Mouse (Mus musculus) kidney, postnatal 0 days (tissue): ENCODE measurements around the gene Megf11. TPM values are rescaled to one million over a fixed set of nuclear protein-coding genes. Genes with fewer than 3 reads are reported as not detected.
"Not testable (repeated sequence)": the region's sequence is repeated elsewhere in the genome, so short reads cannot be mapped to it uniquely, and the experiment has no call there.

ENCODE experiments used
- ATAC-seq: fragments of 200-750 bp; cut with Nextera tagmentation; replicated peaks from 2 replicates; pipeline ENCODE4 v1.8.0; 2017; ENCODE audit warnings: low read depth, moderate number of reproducible peaks, moderate TSS enrichment, moderate library complexity; ENCODE audit not compliant: low FRiP score
- DNase-seq: peaks from one replicate; pipeline ENCODE4 v3.0.0-alpha.2; 2016; ENCODE audit warnings: low spot score
- H3K27ac ChIP-seq: fragments of 300-500 bp; sonication (generic); 2 replicates; pipeline ENCODE4 v1.5.1; 2014; ENCODE audit warnings: mild to moderate bottlenecking
- H3K27me3 ChIP-seq: fragments of 300-500 bp; sonication (generic); 2 replicates; pipeline ENCODE4 v1.6.1; 2014; ENCODE audit warnings: low read length, mixed read lengths; ENCODE audit not compliant: insufficient read depth
- H3K36me3 ChIP-seq: fragments of 300-500 bp; sonication (generic); 2 replicates; pipeline ENCODE4 v1.6.1; 2014; ENCODE audit warnings: low read length, mixed read lengths; ENCODE audit not compliant: insufficient read depth
- H3K4me1 ChIP-seq: fragments of 300-500 bp; sonication (generic); replicated peaks from 2 replicates; pipeline ENCODE4 v1.6.1; 2014; ENCODE audit warnings: antibody characterized with exemption, low read length, mixed read lengths; ENCODE audit not compliant: insufficient read depth
- H3K4me2 ChIP-seq: fragments of 300-500 bp; sonication (generic); 2 replicates; pipeline ENCODE4 v1.6.1; 2014; ENCODE audit warnings: mild to moderate bottlenecking, low read length, moderate library complexity, mixed read lengths
- H3K4me3 ChIP-seq: fragments of 300-500 bp; sonication (generic); replicated peaks from 2 replicates; pipeline ENCODE4 v1.5.1; 2014; ENCODE audit warnings: low read depth, low read length
- H3K9ac ChIP-seq: fragments of 300-500 bp; sonication (generic); 2 replicates; pipeline ENCODE4 v1.6.1; 2014; ENCODE audit warnings: low read depth, low read length
- H3K9me3 ChIP-seq: fragments of 300-500 bp; sonication (generic); replicated peaks from 2 replicates; pipeline ENCODE4 v1.6.1; 2016; ENCODE audit warnings: low read length, inconsistent platforms, mixed read lengths
- CTCF ChIP-seq: IDR thresholded peaks from 2 replicates; pipeline ENCODE4 v1.5.1; 2016; ENCODE audit warnings: antibody characterized with exemption, low read depth, mild to moderate bottlenecking, moderate library complexity
- whole genome bisulfite sequencing: fragments of 180-500 bp; shearing (Covaris S2); extraction: QIAGEN DNeasy Blood & Tissue Kit; methylation state at CpG from one replicate; pipeline ENCODE4 v1.1.7; 2014; 5-methylcytosine and 5-hydroxymethylcytosine counted together
- polyA plus RNA-seq: library from polyadenylated mRNA; unstranded; fragments of >200 nt; fragmentation: Nextera tagmentation; extraction: Ambion mirVana; gene quantifications from 2 replicates; pipeline ENCODE4 v1.2.1, GENCODE M21; 2015

The Megf11 gene
- polyA plus RNA-seq, 1 experiment from 2014 or later, result 2.6 TPM

GRCm38 (mm10) chr9:64654723-64655122 lies 269.3 kb downstream of the Megf11 start:
- Histone ChIP-seq H3K9me3 (no peaks in the 10 kb centered on the region), H3K27ac (no peak overlapping the region), H3K4me2 (no peak overlapping the region), H3K4me3 (no peak overlapping the region), H3K9ac (no peak overlapping the region), H3K36me3 (no peaks in the 10 kb centered on the region), H3K4me1 (no peaks in the 10 kb centered on the region), H3K27me3 (no peaks in the 10 kb centered on the region)
- no peak for DNase-seq
- WGBS, result 74% methylated on average over 10 of the region's 10 CpGs
- no peak for ATAC-seq
- TF ChIP-seq CTCF, result no peak

GRCm38 (mm10) chr9:64656613-64657012 lies 271.2 kb downstream of the Megf11 start:
- Histone ChIP-seq H3K9ac (no peak overlapping the region), H3K27ac (no peak overlapping the region), H3K27me3 (no peaks in the 10 kb centered on the region), H3K36me3 (no peaks in the 10 kb centered on the region), H3K4me3 (no peak overlapping the region), H3K4me2 (no peak overlapping the region), H3K4me1 (no peaks in the 10 kb centered on the region), H3K9me3 (no peaks in the 10 kb centered on the region)
- DNase-seq (no peak), ATAC-seq (no peak)
- WGBS, result 81% methylated on average over 5 of the region's 5 CpGs
- no peak for TF ChIP-seq CTCF

DNA sequence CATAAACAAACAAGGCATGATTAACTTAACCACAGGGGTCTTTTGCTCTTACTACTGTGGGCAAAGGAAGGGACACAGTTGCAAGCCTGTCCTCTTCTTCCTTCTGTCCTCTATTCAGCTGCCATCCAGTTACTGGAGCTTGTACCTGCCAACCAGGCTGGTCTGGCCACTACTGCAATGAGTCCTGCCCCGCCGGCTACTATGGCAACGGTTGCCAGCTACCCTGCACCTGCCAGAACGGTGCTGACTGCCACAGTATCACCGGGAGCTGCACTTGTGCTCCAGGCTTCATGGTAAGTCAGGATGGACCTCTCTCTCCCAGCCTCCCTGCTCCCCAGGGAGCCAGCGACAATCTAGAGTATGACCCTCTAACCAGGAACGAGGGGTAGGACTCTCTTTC lies 274.8 kb downstream of the Megf11 start:
- DNase-seq, result no peak
- Histone ChIP-seq H3K27ac (no peak overlapping the region), H3K4me1 (no peaks in the 10 kb centered on the region), H3K9ac (no peak overlapping the region), H3K4me3 (no peak overlapping the region), H3K4me2 (no peak overlapping the region), H3K36me3 (no peaks in the 10 kb centered on the region), H3K9me3 (no peaks in the 10 kb centered on the region), H3K27me3 (no peaks in the 10 kb centered on the region)
- ATAC-seq, result no peak
- TF ChIP-seq CTCF, result no peak
- WGBS, result 55% methylated on average over 7 of the region's 7 CpGs

DNA sequence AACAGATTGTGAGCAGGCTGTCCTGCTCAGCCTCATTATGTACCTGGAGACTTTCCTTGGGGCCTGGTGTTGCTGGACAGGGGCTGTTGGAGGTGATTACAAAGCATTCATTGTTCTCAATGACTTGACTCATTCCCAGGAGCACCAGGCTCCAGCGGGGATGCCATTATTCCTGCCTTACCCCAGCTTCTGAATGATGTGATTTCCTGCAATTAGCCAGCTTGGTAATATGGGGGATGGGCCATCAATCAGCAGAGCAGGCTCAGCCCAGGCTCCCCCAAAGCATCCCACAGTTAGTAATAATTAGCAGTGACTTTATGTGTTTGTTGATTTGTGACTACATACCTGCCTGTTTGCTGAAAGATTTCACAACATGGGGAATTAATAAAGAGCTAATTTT lies 279.2 kb downstream of the Megf11 start:
- 4% methylated on average over 1 of the region's 1 CpGs for WGBS
- TF ChIP-seq CTCF, result no peak
- DNase-seq (no peak), ATAC-seq (no peak)
- H3K4me3 ChIP-seq, result no peak overlapping the region
- H3K9ac ChIP-seq, result no peak overlapping the region
- no peak overlapping the region for H3K27ac ChIP-seq
- no peaks in the 10 kb centered on the region for H3K9me3 ChIP-seq
- H3K4me2 ChIP-seq, result no peak overlapping the region
- no peaks in the 10 kb centered on the region for H3K4me1 ChIP-seq
- H3K27me3 ChIP-seq, result no peaks in the 10 kb centered on the region
- H3K36me3 ChIP-seq, result no peaks in the 10 kb centered on the region

DNA sequence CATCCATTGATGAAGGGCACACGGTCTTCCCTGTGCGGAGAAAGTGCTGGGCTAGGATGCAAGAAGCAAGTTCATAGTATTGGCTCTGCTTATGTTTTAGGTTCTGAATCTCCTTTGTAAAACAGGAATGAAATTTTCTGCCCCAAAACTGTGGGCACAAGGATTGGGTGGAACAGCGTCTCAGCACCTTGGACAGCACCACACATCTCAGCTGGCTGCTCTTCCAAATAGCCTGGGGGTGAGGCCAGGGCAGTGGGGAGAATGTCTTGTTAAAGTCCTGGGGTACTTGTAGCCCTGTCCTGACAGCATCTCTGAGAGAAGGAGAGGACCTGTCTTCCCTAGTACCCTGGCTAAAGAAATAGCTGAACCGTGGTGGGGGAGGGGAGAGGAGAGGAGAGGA lies 281.1 kb downstream of the Megf11 start:
- DNase-seq (peak; percentile 58), ATAC-seq (no peak)
- Histone ChIP-seq H3K9ac (no peak overlapping the region), H3K36me3 (no peaks in the 10 kb centered on the region), H3K27me3 (no peaks in the 10 kb centered on the region), H3K27ac (no peak overlapping the region), H3K4me3 (no peak overlapping the region), H3K9me3 (no peaks in the 10 kb centered on the region), H3K4me1 (no peaks in the 10 kb centered on the region), H3K4me2 (no peak overlapping the region)
- TF ChIP-seq CTCF, result no peak
- WGBS, result 34% methylated on average over 4 of the region's 4 CpGs

DNA sequence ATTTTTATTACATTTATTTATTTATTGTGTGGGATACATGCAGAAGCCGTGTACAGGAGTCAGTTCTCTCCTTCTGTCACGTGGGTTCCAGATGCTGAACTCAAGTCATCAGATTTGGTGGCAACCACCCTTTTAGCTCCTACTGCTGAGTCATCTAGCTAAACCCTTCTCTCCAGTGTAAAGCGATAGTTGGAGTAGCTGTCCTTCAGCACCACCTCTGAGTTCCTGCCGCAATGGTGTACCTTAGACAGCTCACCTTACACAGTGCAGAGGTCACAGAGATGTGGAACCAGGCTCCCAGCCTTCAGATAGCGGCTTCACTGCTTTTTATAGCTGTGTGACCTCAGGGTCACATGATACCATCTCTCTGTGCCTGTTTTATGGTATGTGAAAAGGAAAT lies 282.1 kb downstream of the Megf11 start:
- Histone ChIP-seq H3K36me3 (no peaks in the 10 kb centered on the region), H3K27me3 (no peaks in the 10 kb centered on the region), H3K27ac (no peak overlapping the region), H3K9me3 (no peaks in the 10 kb centered on the region), H3K4me3 (no peak overlapping the region), H3K4me2 (no peak overlapping the region), H3K9ac (no peak overlapping the region), H3K4me1 (no peaks in the 10 kb centered on the region)
- DNase-seq, result peak; percentile 80
- TF ChIP-seq CTCF, result no peak
- ATAC-seq, result peak; percentile 59; the same call in 1 of the 2 replicates
- WGBS, result 8% methylated on average over 5 of the region's 5 CpGs

GRCm38 (mm10) chr9:64668001-64668400 lies 282.6 kb downstream of the Megf11 start:
- Histone ChIP-seq H3K4me2 (no peak overlapping the region), H3K27ac (no peak overlapping the region), H3K9ac (no peak overlapping the region), H3K9me3 (no peaks in the 10 kb centered on the region), H3K4me1 (no peaks in the 10 kb centered on the region), H3K4me3 (no peak overlapping the region), H3K27me3 (no peaks in the 10 kb centered on the region), H3K36me3 (no peaks in the 10 kb centered on the region)
- WGBS, result 47% methylated on average over 2 of the region's 2 CpGs
- DNase-seq (no peak), ATAC-seq (no peak)
- no peak for TF ChIP-seq CTCF

DNA sequence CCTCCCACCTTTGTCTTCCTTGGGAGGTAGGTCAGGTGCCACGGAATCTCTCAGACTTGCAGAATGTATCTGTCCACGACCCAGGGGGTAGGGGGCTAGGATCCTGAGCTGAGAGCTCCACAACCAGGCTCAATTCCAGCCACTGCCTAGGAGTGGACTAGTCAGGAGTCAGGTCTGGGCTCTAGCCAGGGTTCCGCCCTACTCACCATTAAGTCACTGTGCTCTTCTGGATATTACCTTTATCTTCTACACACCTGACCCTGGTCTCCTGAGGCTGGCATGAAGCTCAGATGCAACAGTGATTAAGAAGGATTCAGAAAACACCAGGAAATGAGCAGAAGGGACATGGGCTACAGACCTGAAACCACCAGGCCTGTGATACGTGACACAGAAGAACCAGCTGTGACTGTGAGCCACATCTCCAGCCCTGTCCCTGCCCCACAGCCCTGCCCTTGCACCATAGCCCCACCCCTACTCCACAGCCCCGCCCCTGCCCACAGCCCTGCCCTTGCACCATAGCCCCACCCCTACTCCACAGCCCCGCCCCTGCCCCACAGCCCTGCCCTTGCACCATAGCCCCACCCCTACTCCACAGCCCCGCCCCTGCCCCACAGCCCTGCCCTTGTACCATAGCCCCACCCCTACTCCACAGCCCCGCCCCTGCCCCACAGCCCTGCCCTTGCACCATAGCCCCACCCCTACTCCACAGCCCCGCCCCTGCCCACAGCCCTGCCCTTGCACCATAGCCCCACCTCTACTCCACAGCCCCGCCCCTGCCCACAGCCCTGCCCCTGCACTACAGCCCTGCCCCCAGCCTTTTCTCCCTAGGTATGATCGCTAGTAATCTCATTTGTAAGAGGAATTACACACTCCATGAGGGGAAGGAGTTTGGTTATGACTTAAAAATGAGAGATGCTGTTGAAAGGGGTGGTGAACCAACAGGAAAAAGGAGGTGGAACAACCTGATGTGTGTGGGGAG lies 286.2 kb downstream of the Megf11 start:
- H3K27me3 ChIP-seq, H3K9ac ChIP-seq, H3K36me3 ChIP-seq, H3K4me1 ChIP-seq, H3K4me2 ChIP-seq, H3K4me3 ChIP-seq, H3K27ac ChIP-seq, H3K9me3 ChIP-seq, DNase-seq: not testable (repeated sequence)
- ATAC-seq, result 0 out of 2 replicates have a peak, but pooled peaks have one; percentile 54
- WGBS, result 32% methylated on average over 8 of the region's 11 CpGs
